Mouse (Mus musculus): ENCODE results near the gene Ppp1r12b.

- TF ChIP-seq CTCF (conservative IDR thresholded peaks at IDR 0.05; ENCODE audit: low read length) (no peak), NANOG (IDR thresholded peaks at IDR 0.05; ENCODE audit: borderline replicate concordance, low read length) (no peak), POU5F1 (IDR thresholded peaks at IDR 0.05; ENCODE audit: borderline replicate concordance, low read length) (no peak)
Observed at GRCm38 (mm10) chr1:134891916-134892315, 63.8 kb downstream of the Ppp1r12b start.
